Mouse (Mus musculus): ENCODE data around the gene Gp5.
"Not testable (repeated sequence)": the region's sequence is repeated elsewhere in the genome, so short reads cannot be mapped to it uniquely, and the experiment has no call there.

Gene Gp5

GRCm38 (mm10) chr16:30310647-30311046 is at the start of gene Gp5:
Gene Gp5, minus strand, starts transcription at chr16:30310779.
- no peak for DNase-seq

- not testable (repeated sequence) for DNase-seq
Measured at GRCm38 (mm10) chr16:30353489-30353888, 42.9 kb upstream of the Gp5 start.

GRCm38 (mm10) chr16:30314236-30314635 is 3.7 kb upstream of the Gp5 start:
- DNase-seq = peak; percentile 12

GRCm38 (mm10) chr16:30310171-30310515 is 436 bp downstream of the Gp5 start:
- DNase-seq = no peak

GRCm38 (mm10) chr16:30309395-30310170 is 996 bp downstream of the Gp5 start:
- no peak for DNase-seq

GRCm38 (mm10) chr16:30308616-30309394 is 1.8 kb downstream of the Gp5 start:
- peak; percentile 21 for DNase-seq

GRCm38 (mm10) chr16:30307961-30308615 is 2.5 kb downstream of the Gp5 start:
- no peak for DNase-seq

- no peak for DNase-seq
Measured at GRCm38 (mm10) chr16:30307306-30307705, 3.3 kb downstream of the Gp5 start.

- DNase-seq = no peak
Measured at GRCm38 (mm10) chr16:30306102-30306501, 4.5 kb downstream of the Gp5 start.

- no peak for DNase-seq
Measured at GRCm38 (mm10) chr16:30304236-30304635, 6.3 kb downstream of the Gp5 start.

- DNase-seq = no peak
Measured at GRCm38 (mm10) chr16:30303411-30303810, 7.2 kb downstream of the Gp5 start.

GRCm38 (mm10) chr16:30302686-30303085 is 7.9 kb downstream of the Gp5 start:
- DNase-seq = no peak

GRCm38 (mm10) chr16:30299711-30300277 is 10.8 kb downstream of the Gp5 start:
- no peak for DNase-seq

GRCm38 (mm10) chr16:30297450-30297849 is 13.1 kb downstream of the Gp5 start:
- DNase-seq = no peak

- DNase-seq = no peak
Measured at GRCm38 (mm10) chr16:30296601-30297275, 13.8 kb downstream of the Gp5 start.

GRCm38 (mm10) chr16:30295106-30295505 is 15.5 kb downstream of the Gp5 start:
- DNase-seq = no peak

GRCm38 (mm10) chr16:30290436-30290835 is 20.1 kb downstream of the Gp5 start:
- no peak for DNase-seq

- DNase-seq = no peak
Measured at GRCm38 (mm10) chr16:30285701-30286100, 24.9 kb downstream of the Gp5 start.

- DNase-seq = peak; percentile 44
Measured at GRCm38 (mm10) chr16:30283743-30284337, 26.7 kb downstream of the Gp5 start.

GRCm38 (mm10) chr16:30282844-30283495 is 27.6 kb downstream of the Gp5 start, which contains the start of gene Lrrc15:
Gene Lrrc15, minus strand, starts transcription at chr16:30283256.
- peak; percentile 17 for DNase-seq

GRCm38 (mm10) chr16:30280676-30281297 is 29.8 kb downstream of the Gp5 start:
- no peak for DNase-seq

All from lung, postnatal 14 days (tissue).